Mouse (Mus musculus) spleen, adult 2 months (tissue): ENCODE data around the gene Pla1a.

ENCODE experiments used
- CTCF ChIP-seq: fragments of 200-500 bp; IDR thresholded peaks from 2 replicates; pipeline ENCODE4 v1.5.1; 2011; ENCODE audit warnings: mild to moderate bottlenecking, inconsistent platforms; ENCODE audit not compliant: insufficient read depth, insufficient read length, insufficient replicate concordance; ENCODE audit errors: extremely low read depth
- POLR2A ChIP-seq: fragments of 200-500 bp; IDR thresholded peaks from 2 replicates; pipeline ENCODE4 v1.6.1; 2011; ENCODE audit warnings: low read depth, low read length, inconsistent platforms

DNA sequence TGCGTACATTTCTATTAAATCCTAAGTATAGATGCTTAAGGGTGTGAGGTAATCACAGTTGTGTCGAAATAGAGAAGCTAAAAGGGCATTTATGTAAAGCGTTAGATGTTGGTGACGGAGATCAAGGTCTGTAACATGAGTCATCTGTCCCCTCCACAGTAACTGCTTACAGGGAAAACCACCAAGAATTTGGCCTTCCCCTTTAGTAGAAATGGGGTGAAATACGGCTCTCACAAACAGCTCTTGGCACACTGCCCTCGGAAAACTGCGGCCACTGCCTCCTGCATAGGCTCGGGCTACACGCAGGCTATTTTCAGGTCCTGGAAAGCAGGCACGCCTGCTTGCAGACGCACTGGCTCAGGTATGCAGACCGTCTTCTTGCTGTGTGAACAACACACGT is 36.8 kb downstream of the Pla1a start:
- TF ChIP-seq POLR2A = no peak
- no peak for TF ChIP-seq CTCF
